Mouse (Mus musculus) erythroblast, embryonic 14.5 days (primary cell): ENCODE data around the gene Zfp84.

Source experiments
- GATA1 ChIP-seq: IDR thresholded peaks from 2 replicates; pipeline ENCODE4 v1.6.1; 2012; ENCODE audit warnings: low read length, inconsistent platforms, mixed read lengths
- TAL1 ChIP-seq: IDR thresholded peaks from 3 replicates; pipeline ENCODE4 v1.6.1; 2012; ENCODE audit warnings: low read length, inconsistent platforms, mixed read lengths

DNA sequence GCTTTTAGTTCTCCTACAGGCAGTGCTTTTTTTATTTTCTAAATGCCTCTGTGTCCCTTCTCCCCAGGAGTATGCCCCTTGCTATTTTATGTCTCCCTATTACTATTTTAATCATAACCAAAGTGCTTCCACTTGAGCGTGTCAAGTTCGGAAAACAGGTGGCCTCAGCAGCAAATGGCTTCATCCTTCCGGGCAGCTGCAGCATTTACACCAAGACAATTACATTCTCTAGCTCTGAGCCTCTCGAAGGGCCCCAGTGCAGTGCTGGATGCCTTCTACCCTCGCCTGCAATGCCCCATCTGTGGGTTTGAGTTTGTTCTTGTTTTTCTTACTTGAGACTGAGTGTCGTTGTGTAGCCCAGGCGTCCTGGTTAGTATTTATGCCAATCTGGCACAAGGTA is 5.2 kb downstream of the Zfp84 start:
- TF ChIP-seq TAL1, result no peak
- no peak for TF ChIP-seq GATA1
